Mouse (Mus musculus) cerebellum, adult 8-10 months (tissue): ENCODE results near the gene Cct4.
A peak's percentile ranks its signal among the peaks of the same experiment; 100 is the strongest.

ENCODE experiments used
- DNase-seq: peaks from one replicate; pipeline ENCODE4 v3.0.0; 2022

Gene Cct4

GRCm38 (mm10) chr11:22985510-22985909 is 4.8 kb upstream of the Cct4 start:
- no peak for DNase-seq

DNA sequence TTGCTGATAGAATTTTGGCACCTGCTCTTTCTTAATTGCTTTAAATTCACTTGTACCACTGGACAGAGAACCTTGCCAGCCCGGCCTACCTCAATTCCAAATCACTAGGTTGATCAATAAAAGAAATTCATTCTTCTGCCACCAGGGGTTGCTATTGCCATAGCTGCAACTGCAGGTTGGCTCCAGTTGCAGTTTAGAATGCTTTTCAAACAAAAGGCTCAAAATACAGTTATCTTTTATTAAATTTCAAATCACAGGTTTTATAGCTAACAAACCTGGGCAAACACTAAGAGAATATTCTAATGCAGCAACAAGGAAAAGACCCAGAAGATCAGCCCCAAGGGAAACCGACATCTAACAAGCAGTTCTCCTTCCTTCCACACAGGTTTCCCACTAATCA is 3.0 kb upstream of the Cct4 start:
- peak; percentile 61 for DNase-seq

- no peak for DNase-seq
Measured at GRCm38 (mm10) chr11:22989786-22990185, 533 bp upstream of the Cct4 start.

- DNase-seq = no peak
Measured at GRCm38 (mm10) chr11:22991218-22991835, 1.0 kb downstream of the Cct4 start.

GRCm38 (mm10) chr11:22994271-22994670 is 4.0 kb downstream of the Cct4 start:
- DNase-seq = no peak

GRCm38 (mm10) chr11:22995461-22995860 is 5.1 kb downstream of the Cct4 start:
- no peak for DNase-seq

- no peak for DNase-seq
Measured at GRCm38 (mm10) chr11:22998308-22998707, 8.0 kb downstream of the Cct4 start.

DNA sequence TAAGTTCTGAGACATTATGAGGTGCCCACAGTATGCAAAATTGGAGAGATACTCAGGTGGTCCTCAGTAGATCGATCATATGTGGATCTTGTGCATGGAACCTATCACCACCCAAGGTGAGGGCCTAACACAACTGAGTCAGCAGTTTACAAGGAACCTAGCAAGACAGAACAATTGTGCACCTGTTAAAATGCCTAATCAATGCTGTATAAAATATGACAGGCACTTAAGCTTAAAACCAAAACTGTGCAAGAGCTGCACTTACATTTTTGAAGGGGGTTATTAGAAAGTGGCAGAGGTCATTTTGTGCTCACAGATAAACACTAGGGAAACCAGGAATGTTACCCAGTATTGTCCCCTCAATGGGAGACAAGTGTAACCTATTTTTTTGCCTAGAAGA is 15.0 kb downstream of the Cct4 start:
- no peak for DNase-seq

DNA sequence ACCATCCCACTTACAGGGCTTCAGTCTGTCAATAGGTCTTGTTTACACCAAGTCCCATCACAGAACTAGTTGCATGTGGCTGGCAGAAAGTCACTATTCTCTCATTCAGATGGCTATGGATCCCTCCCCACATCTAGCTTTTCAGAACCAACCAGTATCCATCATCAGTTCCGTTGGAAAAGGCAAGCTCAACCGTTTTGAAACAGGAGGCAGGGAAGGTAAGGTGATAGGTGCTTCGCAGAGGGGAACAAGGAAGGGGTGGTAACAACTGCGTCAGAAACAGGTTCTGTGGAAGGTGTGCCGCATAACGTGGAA is 16.8 kb downstream of the Cct4 start:
- DNase-seq = no peak

- DNase-seq = peak; percentile 85
Measured at GRCm38 (mm10) chr11:23007481-23008180, 17.3 kb downstream of the Cct4 start, which contains the start of gene Fam161a. Fam161a (plus strand) TSS chr11:23007531.

- DNase-seq = peak; percentile 79
Measured at GRCm38 (mm10) chr11:23008181-23008823, 18.0 kb downstream of the Cct4 start.

DNA sequence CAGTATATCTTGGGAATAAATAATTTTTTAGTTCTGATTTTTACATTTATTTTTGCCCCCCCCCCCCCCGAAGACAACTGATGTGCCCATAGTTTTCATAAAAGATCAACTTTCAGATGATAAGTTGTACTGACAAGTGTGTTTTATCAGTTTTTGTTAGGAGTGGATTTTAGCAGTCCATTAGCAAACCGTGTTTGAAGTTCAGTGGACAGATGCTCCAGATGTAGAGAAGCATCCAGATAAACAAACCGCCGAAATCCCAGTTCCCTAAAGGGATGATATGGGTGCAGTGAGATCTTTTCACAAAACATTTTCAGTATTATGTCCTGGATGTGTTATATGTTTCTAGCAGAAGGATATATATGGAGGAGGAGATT is 18.5 kb downstream of the Cct4 start:
- DNase-seq = no peak

- no peak for DNase-seq
Measured at GRCm38 (mm10) chr11:23013096-23013495, 22.8 kb downstream of the Cct4 start.

- no peak for DNase-seq
Measured at GRCm38 (mm10) chr11:23013580-23014294, 23.4 kb downstream of the Cct4 start.

- no peak for DNase-seq
Measured at GRCm38 (mm10) chr11:23014996-23015395, 24.7 kb downstream of the Cct4 start.

- DNase-seq = no peak
Measured at GRCm38 (mm10) chr11:23017943-23018342, 27.6 kb downstream of the Cct4 start.

DNA sequence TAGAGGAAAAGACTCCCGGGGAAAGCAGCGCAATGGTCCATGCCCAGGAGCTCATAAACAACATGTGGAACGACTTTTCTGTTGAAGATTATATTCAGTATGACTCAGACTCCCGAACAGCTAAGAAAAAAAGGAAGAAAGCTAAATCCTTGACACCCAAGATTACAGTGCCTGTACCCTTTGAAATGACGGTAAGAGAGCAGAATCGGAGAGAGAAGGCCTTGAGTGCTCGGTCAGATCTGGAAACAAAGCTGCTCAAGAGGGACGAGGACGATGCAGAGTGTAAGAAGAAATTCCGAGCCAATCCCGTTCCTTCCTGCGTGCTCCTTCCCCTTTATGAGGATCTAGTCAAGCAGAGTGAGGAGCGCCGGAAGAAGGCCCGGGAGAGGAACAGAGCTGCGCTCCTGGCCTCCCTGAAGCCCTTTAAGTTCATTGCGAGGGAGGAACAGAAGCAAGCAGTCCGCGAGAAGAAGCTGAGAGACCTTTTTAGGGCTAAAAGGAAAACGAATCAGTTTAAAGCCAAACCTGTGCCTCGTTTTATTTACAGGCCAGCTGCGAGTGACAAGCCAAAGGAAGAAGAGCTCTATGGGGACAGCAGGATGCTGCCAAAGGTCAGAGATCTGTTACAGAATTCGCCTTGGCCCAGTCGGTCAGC is 29.9 kb downstream of the Cct4 start:
- DNase-seq = no peak

DNA sequence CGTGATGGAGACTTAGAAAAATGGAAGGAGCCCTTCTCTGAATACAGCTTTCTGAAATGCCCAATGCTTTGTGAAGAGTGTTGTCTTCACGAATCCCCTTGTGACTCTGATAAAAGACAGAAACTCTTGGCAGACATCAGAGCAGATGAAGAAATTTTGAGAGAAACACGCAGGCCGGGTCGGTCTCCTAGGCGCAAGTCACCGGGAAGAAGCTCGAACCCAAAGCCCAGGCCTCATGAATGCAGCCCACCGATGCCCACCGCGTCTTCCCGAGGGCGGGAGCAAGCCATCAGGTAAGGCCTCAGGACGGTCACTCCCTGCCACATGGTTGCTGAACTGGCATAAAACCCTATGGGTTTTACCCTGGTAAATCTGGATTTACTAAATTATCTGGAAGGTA is 30.5 kb downstream of the Cct4 start:
- no peak for DNase-seq

DNA sequence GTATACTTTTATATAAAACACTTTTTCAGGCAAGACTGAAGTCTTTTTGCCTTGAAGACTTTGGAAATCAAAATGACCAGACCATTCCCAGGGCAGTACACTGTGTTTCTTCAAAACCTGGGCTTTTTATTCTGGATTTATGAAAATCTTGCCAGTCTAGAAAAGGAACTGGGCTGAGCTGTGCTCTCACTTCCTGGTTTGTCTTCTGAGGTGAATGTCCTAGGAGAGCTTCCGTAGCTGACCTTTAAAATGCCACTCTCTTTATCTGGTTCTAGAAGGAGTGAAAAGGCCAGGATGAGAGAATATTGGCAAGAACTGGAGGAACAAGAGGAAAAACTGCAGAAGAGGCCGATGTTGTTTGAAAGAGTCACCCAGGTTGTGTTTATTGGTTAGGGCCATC is 32.8 kb downstream of the Cct4 start:
- DNase-seq = no peak

GRCm38 (mm10) chr11:23024169-23024568 is 33.9 kb downstream of the Cct4 start:
- DNase-seq = no peak

DNA sequence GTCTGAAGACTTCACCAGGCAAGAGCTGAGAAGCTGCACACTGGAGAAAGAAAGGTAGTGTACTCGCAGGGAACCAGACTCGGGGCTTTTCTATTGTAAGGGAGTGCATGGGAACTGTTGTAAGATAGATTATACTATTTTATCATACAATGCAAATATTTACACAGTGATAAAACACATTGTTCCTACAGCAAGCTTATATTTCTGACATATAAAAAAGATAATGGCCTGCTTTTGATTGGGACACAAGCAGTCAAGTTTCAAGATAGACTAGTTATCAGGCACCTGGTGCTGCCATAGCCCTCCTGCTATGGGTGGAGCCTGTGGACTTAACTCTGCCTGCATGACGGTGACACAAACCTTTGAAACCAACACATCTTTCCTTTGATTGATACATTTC is 38.6 kb downstream of the Cct4 start:
- DNase-seq = no peak

GRCm38 (mm10) chr11:23029399-23029798 is 39.1 kb downstream of the Cct4 start:
- no peak for DNase-seq

DNA sequence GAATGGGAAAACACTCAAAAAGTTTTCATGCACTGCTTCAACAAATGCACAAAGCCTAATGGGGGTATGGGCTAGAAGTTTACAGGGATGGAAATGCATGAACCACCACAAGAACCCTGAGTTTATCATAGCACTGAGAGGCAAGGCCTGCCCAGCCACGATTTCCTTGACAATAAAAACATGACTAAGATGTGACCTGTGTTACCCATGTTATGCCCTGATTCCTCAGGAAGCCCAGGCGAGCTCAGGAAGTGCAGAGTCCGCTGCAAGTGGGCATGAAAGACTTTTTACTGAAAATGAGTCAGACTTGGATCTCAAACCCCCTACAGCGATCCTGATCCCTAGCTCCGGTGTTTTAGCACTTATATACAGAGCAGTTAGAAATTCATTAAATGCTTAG is 56.9 kb downstream of the Cct4 start:
- no peak for DNase-seq
